Mouse (Mus musculus) lung, embryonic 14.5 days (tissue): ENCODE results near the gene C1ra. TPM values are rescaled to one million over a fixed set of nuclear protein-coding genes. Genes with fewer than 3 reads are reported as not detected.
A peak's percentile ranks its signal among the peaks of the same experiment; 100 is the strongest.
"Not testable (repeated sequence)": the region's sequence is repeated elsewhere in the genome, so short reads cannot be mapped to it uniquely, and the experiment has no call there.

Source experiments
- ATAC-seq: fragments of 200-750 bp; cut with Nextera tagmentation; 2 replicates; pipeline ENCODE4 v1.8.0; 2017; ENCODE audit warnings: mild to moderate bottlenecking, moderate TSS enrichment, moderate library complexity; ENCODE audit not compliant: insufficient read depth
- DNase-seq: peaks from one replicate; pipeline ENCODE4 v3.0.0-alpha.2; 2015
- H3K27ac ChIP-seq: fragments of 300-500 bp; sonication (generic); 2 replicates; pipeline ENCODE4 v1.5.1; 2014; ENCODE audit warnings: low read depth, mild to moderate bottlenecking, moderate library complexity
- H3K27me3 ChIP-seq: fragments of 300-500 bp; sonication (generic); 2 replicates; pipeline ENCODE4 v1.6.1; 2014; ENCODE audit warnings: low read length, control low read depth; ENCODE audit not compliant: insufficient read depth
- H3K36me3 ChIP-seq: fragments of 300-500 bp; sonication (generic); 2 replicates; pipeline ENCODE4 v1.6.1; 2014; ENCODE audit warnings: control low read depth; ENCODE audit not compliant: insufficient read depth
- H3K4me1 ChIP-seq: fragments of 300-500 bp; sonication (generic); 2 replicates; pipeline ENCODE4 v1.6.1; 2014; ENCODE audit warnings: antibody characterized with exemption, control low read depth; ENCODE audit not compliant: insufficient read depth
- H3K4me2 ChIP-seq: fragments of 300-500 bp; sonication (generic); 2 replicates; pipeline ENCODE4 v1.6.1; 2014; ENCODE audit warnings: mild to moderate bottlenecking
- H3K4me3 ChIP-seq: fragments of 300-500 bp; sonication (generic); 2 replicates; pipeline ENCODE4 v1.5.1; 2014; ENCODE audit warnings: low read depth, low read length
- H3K9ac ChIP-seq: fragments of 300-500 bp; sonication (generic); 2 replicates; pipeline ENCODE4 v1.6.1; 2014
- H3K9me3 ChIP-seq: fragments of 300-500 bp; sonication (generic); 2 replicates; pipeline ENCODE4 v1.6.1; 2016; ENCODE audit warnings: low read depth, low read length, control low read depth
- CTCF ChIP-seq: IDR thresholded peaks from 2 replicates; pipeline ENCODE4 v1.5.1; 2016; ENCODE audit warnings: antibody characterized with exemption, low read depth
- WGBS: fragments of 180-500 bp; shearing (Covaris S2); extraction: QIAGEN DNeasy Blood & Tissue Kit; methylation state at CpG from one replicate; pipeline ENCODE4 v1.1.7; 2014; 5-methylcytosine and 5-hydroxymethylcytosine counted together
- polyA plus RNA-seq: library from polyadenylated mRNA; unstranded; fragments of >200 nt; fragmentation: Nextera tagmentation; extraction: Ambion mirVana; gene quantifications from 2 replicates; pipeline ENCODE4 v1.2.1, GENCODE M21; 2014

The C1ra gene
- polyA plus RNA-seq: 1.9 TPM in 2 replicates

GRCm38 (mm10) chr6:124512355-124512836 lies at the start of gene C1ra:
C1ra (plus strand) TSS chr6:124512405.
- peak; percentile 80 for TF ChIP-seq CTCF

DNA sequence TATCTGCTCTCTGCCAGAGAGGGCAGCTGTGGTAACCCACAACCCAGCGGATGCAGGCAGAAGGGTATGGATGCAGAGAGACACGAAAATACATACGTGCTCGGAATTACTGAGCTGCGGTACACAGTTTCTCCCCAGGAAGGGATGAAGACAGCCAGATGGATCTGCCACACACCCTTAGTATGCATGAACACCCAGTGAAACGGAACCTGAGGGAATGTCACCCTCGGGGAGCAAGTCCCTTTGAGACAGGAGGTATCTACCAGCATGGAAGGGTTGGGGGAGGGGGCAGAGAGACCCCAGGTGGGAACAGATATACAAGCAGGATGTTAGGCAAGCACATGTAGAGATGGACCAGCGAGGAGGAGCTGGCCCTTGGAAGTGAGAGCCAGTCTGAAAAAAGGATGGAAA lies 48.3 kb upstream of the C1ra start:
- Histone ChIP-seq H3K9me3 (no peaks in the 10 kb centered on the region), H3K27me3 (no peaks in the 10 kb centered on the region; the same call in 1 of the 2 replicates), H3K27ac (no peak overlapping the region), H3K36me3 (no peaks in the 10 kb centered on the region), H3K4me1 (no peaks in the 10 kb centered on the region), H3K4me3 (peak overlapping the region; percentile 44; the same call in 1 of the 2 replicates), H3K4me2 (peak overlapping the region; percentile 75), H3K9ac (no peak overlapping the region)
- DNase-seq: no peak
- WGBS: 25% methylated on average over 8 of the region's 8 CpGs
- TF ChIP-seq CTCF: no peak
- ATAC-seq: no peak

More at GRCm38 (mm10) chr6:124512355-124512836, at the start of gene C1ra:
- H3K4me3 ChIP-seq: peak within 1 kb of the TSS; percentile 21
- H3K4me2 ChIP-seq: peak within 1 kb of the TSS; percentile 58
- DNase-seq (peak; percentile 86), ATAC-seq (peak; percentile 58)
- no peaks in the 10 kb centered on the region for H3K27me3 ChIP-seq
- no peaks in the 10 kb centered on the region for H3K36me3 ChIP-seq
- WGBS: 4% methylated on average over 6 of the region's 6 CpGs
- H3K4me1 ChIP-seq: no peaks in the 10 kb centered on the region
- no peak within 1 kb of the TSS for H3K27ac ChIP-seq
- H3K9ac ChIP-seq: peak within 1 kb of the TSS; percentile 38; the same call in 1 of the 2 replicates
- H3K9me3 ChIP-seq: no peaks in the 10 kb centered on the region

DNA sequence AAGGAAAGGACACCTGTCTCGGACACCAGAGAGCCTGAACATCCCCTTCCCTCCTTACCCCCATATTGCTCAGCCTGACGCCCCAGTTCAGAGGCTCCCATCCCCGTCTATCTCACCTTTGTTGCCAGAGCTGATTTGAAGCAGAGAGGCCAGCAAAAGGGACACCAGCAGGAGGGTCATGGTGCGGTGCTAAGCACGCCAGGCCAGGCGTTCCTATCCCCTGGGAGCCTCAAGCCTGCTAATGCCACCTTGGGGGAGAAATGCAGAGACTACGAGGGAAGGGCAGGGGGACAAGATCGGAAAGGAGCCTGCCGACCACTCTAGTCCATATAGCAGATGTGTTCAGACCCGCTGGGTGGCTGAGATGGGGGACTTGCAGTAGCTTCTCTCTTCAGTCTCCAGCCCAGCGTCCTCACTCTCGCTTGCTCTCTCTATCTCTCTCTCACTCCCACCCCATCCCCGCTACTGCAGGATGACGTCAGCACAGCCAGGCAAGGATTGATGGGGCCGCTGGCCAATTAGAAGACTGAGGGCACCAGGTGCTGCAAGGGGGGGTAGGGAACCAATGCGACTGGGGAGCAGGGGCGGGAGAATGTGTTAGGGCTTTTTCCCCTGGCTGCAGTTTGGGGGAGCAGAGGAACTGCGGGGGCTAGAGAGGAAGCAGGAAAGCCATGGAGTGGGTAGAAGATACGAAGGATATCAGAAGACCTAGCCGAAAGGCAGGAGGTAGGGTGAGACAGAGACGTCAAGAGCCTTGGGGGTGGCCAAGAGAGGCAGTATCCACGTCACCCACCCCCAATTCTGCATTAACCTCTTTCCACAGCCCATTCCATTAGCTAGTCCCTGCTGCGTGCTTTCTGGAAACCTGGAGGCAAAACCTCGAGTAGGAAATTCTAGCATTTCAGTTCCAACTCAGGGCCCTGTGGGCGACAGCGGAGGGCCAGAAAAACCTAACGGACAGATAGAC lies 47.6 kb upstream of the C1ra start, which contains the start of gene Clstn3:
TSS of gene Clstn3 (minus strand) at position 490 of the 967 bp plus-strand sequence.
- H3K36me3 ChIP-seq: no peaks in the 10 kb centered on the region
- ATAC-seq: peak; percentile 97
- peak within 1 kb of the TSS; percentile 44 for H3K4me3 ChIP-seq
- no peak for TF ChIP-seq CTCF
- WGBS: 4% methylated on average over 27 of the region's 27 CpGs
- H3K9me3 ChIP-seq: no peaks in the 10 kb centered on the region
- no peaks in the 10 kb centered on the region for H3K4me1 ChIP-seq
- peak; percentile 84 for DNase-seq
- no peak within 1 kb of the TSS for H3K27ac ChIP-seq
- H3K9ac ChIP-seq: peak within 1 kb of the TSS; percentile 53
- H3K4me2 ChIP-seq: peak within 1 kb of the TSS; percentile 75
- H3K27me3 ChIP-seq: no peaks in the 10 kb centered on the region; the same call in 1 of the 2 replicates

- Histone ChIP-seq H3K4me3 (peak overlapping the region; percentile 44), H3K36me3 (no peaks in the 10 kb centered on the region), H3K4me1 (no peaks in the 10 kb centered on the region), H3K9me3 (no peaks in the 10 kb centered on the region), H3K27ac (no peak overlapping the region), H3K9ac (peak overlapping the region; percentile 53), H3K4me2 (peak overlapping the region; percentile 75), H3K27me3 (no peaks in the 10 kb centered on the region; the same call in 1 of the 2 replicates)
- no peak for TF ChIP-seq CTCF
- 35% methylated on average over 6 of the region's 6 CpGs for WGBS
- ATAC-seq (no peak), DNase-seq (no peak)
Observed at GRCm38 (mm10) chr6:124465299-124465698, 46.9 kb upstream of the C1ra start.

DNA sequence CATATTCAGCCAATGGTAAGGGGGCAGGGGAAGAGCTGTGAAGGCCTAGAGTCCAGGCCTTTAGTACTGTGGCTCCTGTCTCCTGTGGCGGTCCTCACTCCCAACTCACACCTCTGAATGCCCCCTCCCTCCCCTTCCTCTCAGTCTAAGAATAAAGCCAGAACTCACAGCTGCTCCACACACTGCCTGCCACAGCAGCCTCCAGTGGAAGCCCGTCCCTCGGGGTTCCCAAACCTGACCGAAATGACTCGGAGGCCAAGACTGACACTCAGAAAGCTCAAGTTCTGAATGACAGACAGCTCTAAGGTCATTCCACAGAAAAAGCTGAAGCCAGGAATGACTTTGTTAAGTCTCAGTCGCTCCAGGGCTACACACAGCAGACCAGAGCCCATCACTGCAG lies 46.5 kb upstream of the C1ra start:
- H3K4me3 ChIP-seq: no peak overlapping the region
- H3K9ac ChIP-seq: no peak overlapping the region
- H3K27me3 ChIP-seq: no peaks in the 10 kb centered on the region; the same call in 1 of the 2 replicates
- DNase-seq: no peak
- H3K36me3 ChIP-seq: no peaks in the 10 kb centered on the region
- H3K27ac ChIP-seq: no peak overlapping the region
- no peak for TF ChIP-seq CTCF
- H3K4me1 ChIP-seq: no peaks in the 10 kb centered on the region
- no peak for ATAC-seq
- H3K4me2 ChIP-seq: no peak overlapping the region
- WGBS: 72% methylated on average over 6 of the region's 6 CpGs
- H3K9me3 ChIP-seq: no peaks in the 10 kb centered on the region

DNA sequence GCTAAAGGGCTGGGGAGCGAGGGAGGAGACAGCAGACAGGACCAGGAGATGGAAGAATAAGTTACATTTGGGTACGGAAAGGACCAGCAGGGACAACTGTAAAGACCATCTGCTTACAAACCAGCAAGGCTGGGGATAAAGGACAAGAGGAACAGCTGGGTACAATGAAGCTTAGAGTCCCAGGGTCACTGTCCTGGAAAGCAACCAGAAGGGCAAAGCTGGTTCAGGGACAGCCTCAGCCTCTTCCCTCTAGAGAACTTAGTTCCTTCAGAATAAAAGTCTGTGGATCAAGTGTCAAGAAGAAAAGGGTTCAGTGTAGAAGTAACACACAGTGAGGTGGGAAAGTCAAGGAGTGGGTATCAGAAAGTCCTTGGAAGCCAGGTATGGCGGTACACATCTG lies 41.1 kb upstream of the C1ra start:
- Histone ChIP-seq H3K4me2 (no peak overlapping the region), H3K9me3 (no peaks in the 10 kb centered on the region), H3K36me3 (no peaks in the 10 kb centered on the region), H3K27ac (no peak overlapping the region), H3K4me3 (no peak overlapping the region), H3K9ac (no peak overlapping the region), H3K4me1 (no peaks in the 10 kb centered on the region), H3K27me3 (no peaks in the 10 kb centered on the region)
- DNase-seq (no peak), ATAC-seq (no peak)
- 86% methylated on average over 3 of the region's 3 CpGs for WGBS
- TF ChIP-seq CTCF: no peak

- not testable (repeated sequence) for ATAC-seq, H3K9ac ChIP-seq, H3K4me3 ChIP-seq, H3K36me3 ChIP-seq, DNase-seq, H3K4me1 ChIP-seq, H3K27me3 ChIP-seq, H3K4me2 ChIP-seq, H3K9me3 ChIP-seq, H3K27ac ChIP-seq
- WGBS: 72% methylated on average over 6 of the region's 6 CpGs
Observed at GRCm38 (mm10) chr6:124471783-124472638, 40.2 kb upstream of the C1ra start.
